Mouse (Mus musculus) embryonic facial prominence, embryonic 12.5 days (tissue): ENCODE data around the gene Krt12. TPM values are rescaled to one million over a fixed set of nuclear protein-coding genes. Genes with fewer than 3 reads are reported as not detected.

Experiments used
- ATAC-seq: fragments of 200-750 bp; cut with Nextera tagmentation; 2 replicates; pipeline ENCODE4 v1.8.0; 2017; ENCODE audit not compliant: insufficient number of reproducible peaks, insufficient read depth, low FRiP score, low TSS enrichment
- H3K27ac ChIP-seq: fragments of 300-500 bp; sonication (generic); 2 replicates; pipeline ENCODE4 v1.5.1; 2016; ENCODE audit warnings: mild to moderate bottlenecking
- H3K27me3 ChIP-seq: fragments of 300-500 bp; sonication (generic); 2 replicates; pipeline ENCODE4 v1.6.1; 2016; ENCODE audit warnings: mild to moderate bottlenecking, moderate library complexity
- H3K36me3 ChIP-seq: fragments of 300-500 bp; sonication (generic); 2 replicates; pipeline ENCODE4 v1.6.1; 2016; ENCODE audit warnings: mild to moderate bottlenecking
- H3K4me1 ChIP-seq: fragments of 300-500 bp; sonication (generic); 2 replicates; pipeline ENCODE4 v1.6.1; 2016
- H3K4me2 ChIP-seq: fragments of 300-500 bp; sonication (generic); replicated peaks from 2 replicates; pipeline ENCODE4 v1.6.1; 2016; ENCODE audit warnings: mild to moderate bottlenecking, moderate library complexity
- H3K4me3 ChIP-seq: fragments of 300-500 bp; sonication (generic); 2 replicates; pipeline ENCODE4 v1.5.1; 2016; ENCODE audit warnings: mild to moderate bottlenecking
- H3K9ac ChIP-seq: fragments of 300-500 bp; sonication (generic); 2 replicates; pipeline ENCODE4 v1.6.1; 2016; ENCODE audit warnings: mild to moderate bottlenecking, moderate library complexity
- H3K9me3 ChIP-seq: fragments of 300-500 bp; sonication (generic); 2 replicates; pipeline ENCODE4 v1.6.1; 2016; ENCODE audit warnings: mild to moderate bottlenecking, moderate library complexity
- WGBS: fragments of 180-500 bp; shearing (Covaris S2); methylation state at CpG from one replicate; pipeline ENCODE4 v1.1.7; 2016; 5-methylcytosine and 5-hydroxymethylcytosine counted together
- polyA plus RNA-seq: library from polyadenylated mRNA; unstranded; fragments of >200 nt; fragmentation: Nextera tagmentation; extraction: Ambion mirVana; gene quantifications from 2 replicates; pipeline ENCODE4 v1.2.1, GENCODE M21; 2016

The Krt12 gene
- polyA plus RNA-seq, result not detected in 2 replicates

DNA sequence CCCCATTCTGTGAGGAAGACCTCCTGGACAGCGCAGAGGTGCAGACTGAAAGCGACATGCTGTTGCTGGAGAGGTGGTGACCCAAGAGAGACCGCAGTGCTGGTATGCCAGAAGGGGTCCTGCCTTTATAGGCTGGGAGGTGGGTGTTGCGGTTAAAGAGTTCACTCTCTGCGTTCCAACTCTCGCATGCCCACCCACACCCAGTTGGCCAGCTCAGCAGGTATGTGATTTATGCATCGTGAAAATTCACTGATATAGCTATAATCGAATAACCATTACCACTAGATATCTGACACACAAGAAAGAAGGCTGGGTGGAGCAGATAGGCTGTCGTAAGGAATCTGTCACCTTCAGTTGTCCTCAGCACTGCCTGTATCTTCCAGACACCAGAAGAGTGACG, at the start of gene Krt12:
Gene Krt12, minus strand, starts transcription at position 101 of the 400 bp plus-strand sequence.
- 90% methylated on average over 10 of the region's 10 CpGs for WGBS
- Histone ChIP-seq H3K4me1 (no peaks in the 10 kb centered on the region), H3K27me3 (no peaks in the 10 kb centered on the region), H3K4me3 (no peak within 1 kb of the TSS), H3K9me3 (no peaks in the 10 kb centered on the region), H3K9ac (no peak within 1 kb of the TSS), H3K36me3 (no peaks in the 10 kb centered on the region), H3K4me2 (no peak within 1 kb of the TSS), H3K27ac (no peak within 1 kb of the TSS)
- ATAC-seq, result no peak

DNA sequence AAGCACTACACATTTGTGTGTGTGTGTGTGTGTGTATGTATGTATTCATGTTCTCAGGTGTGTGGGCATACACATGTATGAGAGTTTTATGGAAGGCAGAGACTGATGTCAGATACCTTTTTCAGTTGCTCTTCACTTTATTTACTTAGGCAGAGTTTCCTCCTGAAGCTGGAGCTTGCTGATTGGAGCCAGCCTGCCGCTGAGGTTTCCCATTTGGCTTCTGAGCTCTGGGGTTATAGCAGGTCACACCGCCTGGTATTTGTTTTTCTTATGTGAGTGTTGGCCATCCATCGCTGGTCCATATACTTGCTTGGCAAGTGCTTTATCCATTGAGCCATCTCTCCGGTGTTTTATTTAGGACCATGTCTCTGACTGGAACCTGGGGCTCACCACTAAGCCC, 47.2 kb upstream of the Krt12 start:
- no peak overlapping the region for H3K4me2 ChIP-seq
- WGBS, result 80% methylated on average over 4 of the region's 4 CpGs
- no peak overlapping the region for H3K9ac ChIP-seq
- ATAC-seq, result no peak
- H3K9me3 ChIP-seq, result no peaks in the 10 kb centered on the region
- no peaks in the 10 kb centered on the region for H3K4me1 ChIP-seq
- H3K36me3 ChIP-seq, result no peaks in the 10 kb centered on the region
- H3K27ac ChIP-seq, result no peak overlapping the region
- H3K4me3 ChIP-seq, result no peak overlapping the region
- H3K27me3 ChIP-seq, result no peaks in the 10 kb centered on the region

- H3K9ac ChIP-seq, result no peak overlapping the region
- WGBS, result 81% methylated on average over 11 of the region's 11 CpGs
- H3K36me3 ChIP-seq, result no peaks in the 10 kb centered on the region
These were observed 46.5 kb upstream of the Krt12 start for GRCm38 (mm10) chr11:99468566-99468965.

GRCm38 (mm10) chr11:99466316-99466715, 44.3 kb upstream of the Krt12 start:
- H3K9ac ChIP-seq, result no peak overlapping the region
- no peak overlapping the region for H3K4me2 ChIP-seq
- H3K4me1 ChIP-seq, result no peaks in the 10 kb centered on the region
- no peaks in the 10 kb centered on the region for H3K9me3 ChIP-seq
- H3K27me3 ChIP-seq, result no peaks in the 10 kb centered on the region
- no peak overlapping the region for H3K27ac ChIP-seq
- no peak for ATAC-seq
- WGBS, result 29% methylated on average over 7 of the region's 7 CpGs
- no peak overlapping the region for H3K4me3 ChIP-seq
- H3K36me3 ChIP-seq, result no peaks in the 10 kb centered on the region

More at GRCm38 (mm10) chr11:99468566-99468965, 46.5 kb upstream of the Krt12 start:
- no peaks in the 10 kb centered on the region for H3K27me3 ChIP-seq
- no peaks in the 10 kb centered on the region for H3K4me1 ChIP-seq
- H3K4me2 ChIP-seq, result no peak overlapping the region
- no peak for ATAC-seq
- H3K4me3 ChIP-seq, result no peak overlapping the region
- no peaks in the 10 kb centered on the region for H3K9me3 ChIP-seq
- H3K27ac ChIP-seq, result no peak overlapping the region

DNA sequence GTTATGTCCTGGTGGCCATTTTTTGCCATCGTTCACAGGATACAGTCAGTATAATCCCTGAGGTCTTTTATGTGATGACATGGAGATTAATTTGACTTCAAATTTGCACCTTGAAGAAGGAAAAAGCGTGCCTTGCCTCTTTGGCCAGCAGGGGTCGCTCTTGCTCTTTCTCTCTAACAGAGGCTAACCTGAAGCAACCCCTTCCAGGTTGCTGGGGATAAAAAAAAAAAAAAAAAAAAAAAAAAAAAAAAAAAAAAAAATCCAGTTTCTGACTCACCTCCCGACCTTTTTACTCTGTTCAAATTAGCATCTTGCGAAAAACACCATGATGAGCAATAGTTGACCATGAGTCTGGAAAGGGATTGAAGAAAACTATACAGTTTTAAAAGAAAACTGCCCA, 42.8 kb upstream of the Krt12 start:
- Histone ChIP-seq H3K9ac (no peak overlapping the region), H3K36me3 (no peaks in the 10 kb centered on the region), H3K27me3 (no peaks in the 10 kb centered on the region), H3K4me1 (no peaks in the 10 kb centered on the region), H3K27ac (no peak overlapping the region), H3K4me3 (no peak overlapping the region), H3K9me3 (no peaks in the 10 kb centered on the region), H3K4me2 (no peak overlapping the region)
- no peak for ATAC-seq
- WGBS, result 2% methylated on average over 5 of the region's 5 CpGs

GRCm38 (mm10) chr11:99463155-99463554, 41.1 kb upstream of the Krt12 start:
- H3K4me2 ChIP-seq, result no peak overlapping the region
- no peaks in the 10 kb centered on the region for H3K36me3 ChIP-seq
- no peak overlapping the region for H3K4me3 ChIP-seq
- no peaks in the 10 kb centered on the region for H3K4me1 ChIP-seq
- no peaks in the 10 kb centered on the region for H3K27me3 ChIP-seq
- H3K9ac ChIP-seq, result no peak overlapping the region
- 13% methylated on average over 8 of the region's 8 CpGs for WGBS
- ATAC-seq, result no peak
- no peaks in the 10 kb centered on the region for H3K9me3 ChIP-seq
- no peak overlapping the region for H3K27ac ChIP-seq

DNA sequence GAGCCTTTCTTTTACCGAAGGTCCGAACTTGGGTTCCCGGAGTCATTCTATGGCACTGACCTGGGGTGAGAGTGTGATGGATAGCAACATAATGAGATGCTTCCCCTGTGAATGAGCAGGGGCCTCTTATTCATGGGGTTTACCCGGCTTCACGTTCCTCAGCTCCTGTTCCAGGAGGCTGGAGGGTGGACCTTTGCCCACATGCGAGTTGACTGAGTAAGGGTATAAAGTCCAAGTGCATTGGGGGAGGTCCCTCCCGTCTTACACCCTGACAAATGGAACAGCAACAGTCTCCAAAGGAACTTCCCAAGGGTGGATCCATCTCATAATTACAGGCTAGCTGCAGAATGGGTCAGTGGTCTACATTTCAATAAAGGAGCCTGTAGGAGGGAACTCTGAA, 39.7 kb upstream of the Krt12 start:
- Histone ChIP-seq H3K4me2 (no peak overlapping the region), H3K4me1 (no peaks in the 10 kb centered on the region), H3K36me3 (no peaks in the 10 kb centered on the region), H3K27me3 (no peaks in the 10 kb centered on the region), H3K9ac (no peak overlapping the region), H3K9me3 (no peaks in the 10 kb centered on the region), H3K27ac (no peak overlapping the region), H3K4me3 (no peak overlapping the region)
- WGBS, result 69% methylated on average over 7 of the region's 7 CpGs
- no peak for ATAC-seq

- WGBS, result 68% methylated on average over 7 of the region's 7 CpGs
- no peak overlapping the region for H3K27ac ChIP-seq
- ATAC-seq, result no peak
- no peaks in the 10 kb centered on the region for H3K36me3 ChIP-seq
- no peak overlapping the region for H3K4me2 ChIP-seq
- H3K4me1 ChIP-seq, result no peaks in the 10 kb centered on the region
- H3K9me3 ChIP-seq, result no peaks in the 10 kb centered on the region
- no peaks in the 10 kb centered on the region for H3K27me3 ChIP-seq
- H3K4me3 ChIP-seq, result no peak overlapping the region
- H3K9ac ChIP-seq, result no peak overlapping the region
These were observed 36.8 kb upstream of the Krt12 start for GRCm38 (mm10) chr11:99458887-99459286.

DNA sequence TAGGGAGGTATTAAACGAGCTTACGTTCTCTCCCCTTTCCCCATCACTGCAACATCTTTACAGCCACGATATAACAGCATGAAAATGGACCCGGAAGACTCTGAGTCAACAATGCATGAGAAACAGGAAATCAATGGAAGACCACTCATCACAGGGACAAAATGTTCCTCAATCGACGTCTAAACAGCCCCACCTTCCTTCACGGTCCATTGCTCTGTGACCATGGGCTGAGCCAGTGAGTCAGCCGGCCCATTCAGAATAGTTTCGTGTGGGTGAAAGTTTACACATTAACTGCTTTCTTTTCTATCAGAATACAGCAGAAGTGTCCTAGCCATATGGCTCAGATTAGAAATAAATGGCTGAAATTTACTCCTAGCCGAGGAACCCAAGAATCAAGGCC, 32.7 kb upstream of the Krt12 start:
- Histone ChIP-seq H3K4me1 (no peaks in the 10 kb centered on the region), H3K9me3 (no peaks in the 10 kb centered on the region), H3K27me3 (no peaks in the 10 kb centered on the region), H3K4me3 (no peak overlapping the region), H3K27ac (no peak overlapping the region), H3K36me3 (no peaks in the 10 kb centered on the region), H3K9ac (no peak overlapping the region), H3K4me2 (no peak overlapping the region)
- ATAC-seq, result no peak
- 79% methylated on average over 10 of the region's 10 CpGs for WGBS

GRCm38 (mm10) chr11:99454044-99454443, 32.0 kb upstream of the Krt12 start:
- H3K9ac ChIP-seq, result no peak overlapping the region
- H3K9me3 ChIP-seq, result no peaks in the 10 kb centered on the region
- H3K27ac ChIP-seq, result no peak overlapping the region
- H3K4me2 ChIP-seq, result no peak overlapping the region
- no peaks in the 10 kb centered on the region for H3K36me3 ChIP-seq
- ATAC-seq, result no peak
- H3K4me1 ChIP-seq, result no peaks in the 10 kb centered on the region
- no peaks in the 10 kb centered on the region for H3K27me3 ChIP-seq
- no peak overlapping the region for H3K4me3 ChIP-seq
- WGBS, result 87% methylated on average over 4 of the region's 4 CpGs

DNA sequence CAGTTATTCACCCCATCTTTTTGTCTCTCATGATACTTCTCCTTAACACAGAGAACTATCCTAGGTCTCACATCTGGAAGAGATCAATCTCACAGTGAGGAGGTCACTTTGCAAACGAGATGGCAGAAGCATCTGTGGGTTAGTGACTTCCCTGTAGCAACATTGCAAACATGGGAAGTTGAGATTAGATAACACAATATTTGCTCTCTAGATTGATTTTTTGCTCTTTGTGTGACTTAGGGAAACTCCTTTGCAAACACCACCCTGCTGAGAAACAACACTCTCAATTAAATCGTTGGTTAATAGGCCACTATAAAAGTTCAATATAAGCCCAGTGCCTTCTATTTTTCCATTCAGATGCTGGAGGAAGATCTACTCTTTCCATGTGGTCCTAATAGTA, 26.7 kb upstream of the Krt12 start:
- no peaks in the 10 kb centered on the region for H3K4me1 ChIP-seq
- H3K27me3 ChIP-seq, result no peaks in the 10 kb centered on the region
- H3K27ac ChIP-seq, result no peak overlapping the region
- H3K36me3 ChIP-seq, result no peaks in the 10 kb centered on the region
- H3K4me2 ChIP-seq, result no peak overlapping the region
- no peak overlapping the region for H3K4me3 ChIP-seq
- no peak for ATAC-seq
- WGBS, result 49% methylated on average over 2 of the region's 2 CpGs
- H3K9ac ChIP-seq, result no peak overlapping the region
- H3K9me3 ChIP-seq, result no peaks in the 10 kb centered on the region

DNA sequence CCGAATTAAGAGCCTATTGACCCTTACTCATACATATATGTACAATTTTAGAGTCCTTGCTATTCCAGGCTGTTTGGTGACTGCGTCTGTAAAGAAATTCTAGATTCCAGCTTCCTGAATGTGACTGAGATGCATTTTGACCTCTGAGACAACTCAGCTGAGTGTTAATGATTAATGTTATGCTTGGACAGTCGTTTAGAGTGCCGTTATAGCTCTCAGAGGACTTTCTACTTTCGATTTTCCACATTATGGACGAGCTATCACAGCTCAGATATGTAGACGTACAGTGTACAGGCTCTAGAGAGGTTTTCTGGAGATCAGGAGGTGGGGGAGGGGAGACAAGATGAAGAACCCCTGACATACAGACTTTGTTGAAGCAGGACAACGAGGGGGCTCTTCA, 19.2 kb upstream of the Krt12 start:
- H3K27ac ChIP-seq, result no peak overlapping the region
- no peaks in the 10 kb centered on the region for H3K27me3 ChIP-seq
- H3K9ac ChIP-seq, result no peak overlapping the region
- ATAC-seq, result no peak
- H3K4me2 ChIP-seq, result no peak overlapping the region
- no peaks in the 10 kb centered on the region for H3K9me3 ChIP-seq
- 72% methylated on average over 8 of the region's 8 CpGs for WGBS
- no peak overlapping the region for H3K4me3 ChIP-seq
- H3K36me3 ChIP-seq, result no peaks in the 10 kb centered on the region
- H3K4me1 ChIP-seq, result peaks cover 11% of the 10 kb centered on the region; the same call in 1 of the 2 replicates

GRCm38 (mm10) chr11:99439465-99439864, 17.4 kb upstream of the Krt12 start:
- H3K4me2 ChIP-seq, result no peak overlapping the region
- H3K27me3 ChIP-seq, result no peaks in the 10 kb centered on the region
- no peaks in the 10 kb centered on the region for H3K9me3 ChIP-seq
- H3K36me3 ChIP-seq, result no peaks in the 10 kb centered on the region
- no peak overlapping the region for H3K4me3 ChIP-seq
- WGBS, result 56% methylated on average over 10 of the region's 10 CpGs
- no peak overlapping the region for H3K9ac ChIP-seq
- no peak for ATAC-seq
- peaks cover 11% of the 10 kb centered on the region; the same call in 1 of the 2 replicates for H3K4me1 ChIP-seq
- no peak overlapping the region for H3K27ac ChIP-seq
